Mouse (Mus musculus) brain, embryonic 14.5 days (tissue): ENCODE data around the gene Vps4b. TPM values are rescaled to one million over a fixed set of nuclear protein-coding genes. Genes with fewer than 3 reads are reported as not detected.

ENCODE experiments used
- DNase-seq: peaks from one replicate; pipeline ENCODE4 v3.0.0-alpha.2; 2011; ENCODE audit warnings: low read depth
- CTCF ChIP-seq: fragments of 200-500 bp; IDR thresholded peaks from 2 replicates; pipeline ENCODE4 v1.5.1; 2012; ENCODE audit warnings: inconsistent platforms, mild to moderate bottlenecking, moderate library complexity, borderline replicate concordance; ENCODE audit not compliant: insufficient read depth, insufficient read length; ENCODE audit errors: extremely low read depth
- POLR2A ChIP-seq: fragments of 200-500 bp; IDR thresholded peaks from 2 replicates; pipeline ENCODE4 v1.6.1; 2012; ENCODE audit warnings: mild to moderate bottlenecking, inconsistent platforms, borderline replicate concordance; ENCODE audit not compliant: poor library complexity, insufficient read depth, insufficient read length, severe bottlenecking; ENCODE audit errors: extremely low read depth
- polyA plus RNA-seq: library from polyadenylated mRNA; depleted of rRNA; stranded (reverse); fragments of >200 nt; gene quantifications from 2 replicates; pipeline ENCODE4 v1.2.3, GENCODE M21; 2012; rRNA removed

The Vps4b gene
- 21.7 and 23.6 TPM in 2 replicates for polyA plus RNA-seq

- TF ChIP-seq POLR2A (0 out of 2 replicates have a peak, but pooled peaks have one; percentile 37), CTCF (no peak)
- DNase-seq, result peak; percentile 99
Measured at GRCm38 (mm10) chr1:106796542-106796924, at the start of gene Vps4b. Vps4b (minus strand) TSS chr1:106796728.

GRCm38 (mm10) chr1:106828784-106829183, 32.3 kb upstream of the Vps4b start:
- DNase-seq, result no peak
- TF ChIP-seq CTCF, result no peak
- TF ChIP-seq POLR2A, result no peak

- TF ChIP-seq POLR2A, result no peak
- no peak for TF ChIP-seq CTCF
- DNase-seq, result peak; percentile 53
Measured at GRCm38 (mm10) chr1:106822297-106822696, 25.8 kb upstream of the Vps4b start.

GRCm38 (mm10) chr1:106818323-106818722, 21.8 kb upstream of the Vps4b start:
- DNase-seq, result peak; percentile 67
- TF ChIP-seq POLR2A (no peak), CTCF (peak; percentile 38; the same call in 1 of the 2 replicates)

GRCm38 (mm10) chr1:106816766-106817165, 20.2 kb upstream of the Vps4b start:
- TF ChIP-seq CTCF, result no peak
- TF ChIP-seq POLR2A, result no peak

GRCm38 (mm10) chr1:106815265-106815664, 18.7 kb upstream of the Vps4b start:
- no peak for DNase-seq
- TF ChIP-seq POLR2A (no peak), CTCF (no peak)

More at GRCm38 (mm10) chr1:106816766-106817165, 20.2 kb upstream of the Vps4b start:
- no peak for DNase-seq

- no peak for TF ChIP-seq POLR2A
- no peak for TF ChIP-seq CTCF
- DNase-seq, result no peak
Measured at GRCm38 (mm10) chr1:106814864-106815263, 18.3 kb upstream of the Vps4b start.

GRCm38 (mm10) chr1:106799931-106800330, 3.4 kb upstream of the Vps4b start:
- no peak for TF ChIP-seq POLR2A
- TF ChIP-seq CTCF, result no peak
- no peak for DNase-seq

GRCm38 (mm10) chr1:106799406-106799805, 2.9 kb upstream of the Vps4b start:
- TF ChIP-seq POLR2A (no peak), CTCF (no peak)
- no peak for DNase-seq

GRCm38 (mm10) chr1:106796987-106797779, 655 bp upstream of the Vps4b start:
- DNase-seq, result no peak
- TF ChIP-seq POLR2A (no peak), CTCF (no peak)

- TF ChIP-seq POLR2A, result no peak
- no peak for TF ChIP-seq CTCF
- no peak for DNase-seq
Measured at GRCm38 (mm10) chr1:106795634-106796541, 640 bp downstream of the Vps4b start.
